Comparison of ENCODE assay signal across 25 mouse cellular contexts in the genomic region with DNA sequence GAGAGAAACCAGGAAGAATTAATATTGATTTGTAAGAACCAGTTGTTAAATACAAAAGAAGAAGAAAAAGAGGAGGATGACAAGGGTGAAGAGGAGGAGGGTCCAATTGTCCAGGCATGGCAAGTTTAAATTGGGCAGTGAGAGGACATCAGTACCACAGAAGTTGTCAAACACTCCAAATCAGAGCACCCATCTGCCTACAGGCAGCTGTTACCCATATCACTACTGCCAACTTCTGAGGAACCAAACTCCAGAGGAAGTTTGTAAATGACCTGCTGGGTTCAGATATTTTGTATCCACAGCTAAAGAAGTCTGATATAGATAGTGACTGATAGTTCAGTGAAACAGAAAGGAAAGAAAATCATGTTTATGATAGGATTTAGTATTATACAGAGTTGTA.
"Had no signal": no experiment of that assay in that cellular context is flagged by ENCODE, and none has a peak within 500 bp of the region (broad histone marks: within the 10 kb centered on the region; RNA-seq: fewer than 3 reads in every experiment).

No protein-coding gene starts in this region.

- DNase-seq: cerebellum, adult 8-10 months; cerebellum, adult 9-10 months; cerebellum, adult 9-11 months; cerebellum, postnatal 10 days; cerebellum, postnatal 25 days; cerebellum, postnatal 36 days; embryo, embryonic 11 days; forebrain, postnatal 0 days; gastrocnemius, adult 2 months; gastrocnemius, postnatal 10 days; gastrocnemius, postnatal 14 days; gastrocnemius, postnatal 25 days; gastrocnemius, postnatal 36 days; heart, adult 11 months; heart, adult 18-20 months; heart, adult 2 months had no signal

- H3K4me2 ChIP-seq: embryonic facial prominence, embryonic 12.5 days; embryonic facial prominence, embryonic 13.5 days; embryonic facial prominence, embryonic 15.5 days; forebrain, embryonic 12.5 days; forebrain, embryonic 13.5 days; forebrain, embryonic 15.5 days had no signal

- H3K4me3 ChIP-seq: embryonic facial prominence, embryonic 10.5 days; embryonic facial prominence, embryonic 12.5 days; embryonic facial prominence, embryonic 13.5 days; embryonic facial prominence, embryonic 15.5 days; erythroblast, embryonic 14.5 days; forebrain, embryonic 10.5 days; forebrain, embryonic 12.5 days; forebrain, embryonic 13.5 days; forebrain, embryonic 15.5 days; gastrocnemius, adult 2 months; heart, adult 2 months had no signal

- H3K27me3 ChIP-seq: embryonic facial prominence, embryonic 12.5 days; embryonic facial prominence, embryonic 13.5 days; embryonic facial prominence, embryonic 15.5 days; forebrain, embryonic 12.5 days; forebrain, embryonic 13.5 days; forebrain, embryonic 15.5 days had no signal

- H3K36me3 ChIP-seq: embryonic facial prominence, embryonic 10.5 days; embryonic facial prominence, embryonic 12.5 days; embryonic facial prominence, embryonic 13.5 days; embryonic facial prominence, embryonic 15.5 days; forebrain, embryonic 10.5 days; forebrain, embryonic 12.5 days; forebrain, embryonic 15.5 days had no signal
